Mouse (Mus musculus): ENCODE results near the gene Arap2.
"Not testable (repeated sequence)": the region's sequence is repeated elsewhere in the genome, so short reads cannot be mapped to it uniquely, and the experiment has no call there.

Gene Arap2

DNA sequence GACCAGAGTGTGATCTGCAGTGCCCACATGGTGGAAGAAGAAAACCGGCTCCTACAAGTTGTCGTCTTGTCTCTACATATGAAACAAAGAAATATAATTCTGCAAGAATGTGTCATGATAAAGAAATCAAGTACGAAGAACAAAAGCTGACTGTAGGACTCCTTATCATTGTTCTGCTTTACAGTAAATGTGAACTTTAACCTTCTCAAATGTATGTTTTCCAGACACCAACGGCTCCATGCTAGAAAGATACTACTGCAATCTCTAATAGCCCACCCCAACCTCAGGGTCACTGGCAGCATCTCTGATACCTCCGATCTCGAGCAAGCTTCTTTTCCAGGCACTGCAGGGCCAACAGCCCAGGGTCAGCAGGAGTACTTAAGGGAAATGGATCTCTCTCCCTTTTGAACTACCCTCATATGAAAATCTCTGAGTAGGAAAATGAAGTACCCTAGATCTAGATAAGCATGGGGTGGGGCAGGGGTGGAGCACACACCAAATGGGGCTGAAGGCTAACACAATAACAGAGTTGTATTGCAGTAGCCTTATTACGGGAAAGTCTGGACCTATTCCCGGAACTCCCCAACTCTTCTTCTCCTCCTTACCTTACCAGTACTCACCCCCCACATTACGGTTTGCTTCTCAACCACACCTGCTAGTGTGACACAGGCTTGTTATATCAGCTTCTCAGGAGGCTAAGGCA, 22.6 kb downstream of the Arap2 start:
- DNase-seq (ENCODE audit: low read depth, low spot score): no peak

DNA sequence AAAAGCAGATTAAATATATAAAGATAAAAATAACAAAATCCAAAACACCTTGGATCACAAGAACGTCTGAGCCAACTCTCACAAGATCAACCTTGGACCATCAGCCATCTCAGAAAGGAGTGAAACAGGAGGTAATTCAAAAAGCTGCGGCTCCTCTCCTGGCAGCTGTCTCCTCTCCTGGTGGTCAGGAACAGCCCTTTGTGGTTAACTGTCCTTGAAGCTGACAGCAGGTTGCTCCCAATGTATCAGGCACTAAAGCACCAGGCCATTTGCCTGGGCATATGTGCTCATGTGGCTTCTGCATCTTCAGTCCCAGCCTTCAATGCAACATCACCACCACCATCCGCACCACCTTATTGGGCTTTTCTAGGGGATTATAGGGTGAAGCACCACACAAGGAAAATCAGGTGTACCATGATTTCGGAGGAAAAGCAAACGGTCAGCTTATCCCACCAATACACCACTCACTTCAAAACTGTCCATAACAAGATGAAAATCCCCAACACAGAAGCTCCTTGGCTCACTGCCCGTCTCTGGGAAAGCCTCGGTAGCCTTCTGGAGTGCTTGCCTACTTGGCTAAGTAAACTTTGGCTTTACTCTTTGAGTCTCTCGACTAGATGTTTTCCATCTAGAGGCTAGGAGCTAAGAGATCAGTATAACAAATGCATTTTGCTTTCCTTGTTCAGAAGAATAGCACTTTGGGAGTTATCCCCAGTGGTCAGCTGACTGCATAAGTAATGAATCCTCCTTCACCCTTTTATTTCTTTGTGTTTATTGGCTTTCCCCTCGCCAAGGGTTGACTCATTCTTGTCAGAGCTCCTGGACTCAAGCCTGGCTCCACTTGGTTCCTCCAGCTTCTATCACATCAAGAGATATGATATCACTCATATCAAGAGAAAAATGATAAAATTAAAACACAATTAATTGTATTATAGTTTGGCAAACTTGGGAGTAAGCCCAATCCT, 26.2 kb downstream of the Arap2 start:
- DNase-seq (ENCODE audit: low read depth, low spot score): no peak

DNA sequence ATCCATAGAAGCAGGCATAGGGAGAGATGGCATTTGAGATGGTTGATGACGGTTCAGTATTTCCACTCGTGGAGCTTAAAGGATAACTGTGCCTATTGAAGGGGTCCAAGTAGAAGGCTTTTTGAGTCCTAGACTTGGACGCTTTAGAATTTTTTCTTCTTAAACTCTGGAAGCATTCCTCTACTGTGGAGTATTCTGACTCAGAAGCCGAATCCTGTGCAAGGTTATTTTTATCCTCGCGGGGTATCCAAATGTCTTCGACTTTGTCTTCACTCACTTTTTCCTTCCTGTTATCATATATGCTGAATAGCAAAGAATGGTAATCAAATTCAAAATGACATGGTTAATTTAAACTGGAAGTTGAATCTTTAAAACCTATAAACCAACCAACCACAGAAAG, 35.4 kb downstream of the Arap2 start:
- DNase-seq (ENCODE audit: low read depth, low spot score): not testable (repeated sequence)

DNA sequence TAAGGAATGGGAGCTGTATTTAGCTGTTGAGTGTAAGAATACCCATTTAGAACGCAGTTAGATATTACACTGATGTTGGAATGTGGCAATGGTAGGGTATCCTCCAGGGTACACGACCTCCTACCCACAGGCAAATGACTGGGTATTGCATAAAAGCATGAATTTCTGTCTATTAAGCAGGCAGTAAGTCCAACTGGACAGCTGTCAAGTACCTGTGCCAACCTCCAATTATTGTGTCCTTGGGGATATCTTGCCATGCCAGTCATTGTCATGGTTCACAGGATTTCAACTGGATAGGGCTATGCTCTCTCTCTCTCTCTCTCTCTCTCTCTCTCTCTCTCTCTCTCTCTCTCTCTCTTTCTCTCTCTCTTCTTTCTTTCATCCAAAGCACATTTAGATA, 40.4 kb downstream of the Arap2 start:
- DNase-seq (ENCODE audit: low read depth, low spot score): no peak

DNA sequence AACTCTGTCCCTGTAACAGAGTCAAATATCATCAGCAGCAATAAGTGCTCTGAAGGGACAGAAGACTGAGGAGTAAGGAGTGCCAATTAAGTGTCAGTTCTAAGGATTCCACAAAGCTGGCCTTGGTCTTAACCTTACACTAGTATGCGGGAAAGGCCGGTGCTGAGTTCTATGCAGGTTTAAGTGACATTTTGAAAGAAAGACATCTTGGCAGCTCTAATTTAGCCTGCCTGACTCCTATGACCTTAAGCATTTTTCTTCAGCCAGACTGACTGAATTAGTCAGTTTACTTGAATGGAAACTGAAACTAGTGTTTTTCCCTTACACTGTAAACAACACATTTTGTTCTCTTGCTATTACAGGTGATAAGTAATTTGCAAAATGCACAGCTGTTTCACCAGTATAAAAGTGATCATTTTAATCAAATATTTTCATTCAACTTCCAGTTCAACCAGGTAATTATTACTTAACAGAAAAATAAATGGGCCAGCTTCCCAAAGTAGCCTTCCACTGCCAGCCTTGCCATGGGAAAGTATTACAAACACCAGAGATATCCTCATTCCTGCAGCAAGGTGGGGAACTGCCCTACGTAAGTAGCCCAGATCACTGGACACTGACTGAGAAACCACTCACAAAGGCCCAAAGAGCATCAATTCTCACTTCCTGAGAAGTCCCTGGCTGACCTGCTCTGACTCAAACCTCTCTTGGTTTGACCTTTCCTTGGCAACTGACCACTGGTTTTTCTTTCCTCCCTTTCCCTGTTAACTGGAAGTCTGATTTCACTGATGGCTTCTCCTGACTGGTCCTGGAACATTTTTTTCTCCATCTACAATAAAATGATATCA, 42.5 kb downstream of the Arap2 start:
- DNase-seq (ENCODE audit: low read depth, low spot score): no peak

DNA sequence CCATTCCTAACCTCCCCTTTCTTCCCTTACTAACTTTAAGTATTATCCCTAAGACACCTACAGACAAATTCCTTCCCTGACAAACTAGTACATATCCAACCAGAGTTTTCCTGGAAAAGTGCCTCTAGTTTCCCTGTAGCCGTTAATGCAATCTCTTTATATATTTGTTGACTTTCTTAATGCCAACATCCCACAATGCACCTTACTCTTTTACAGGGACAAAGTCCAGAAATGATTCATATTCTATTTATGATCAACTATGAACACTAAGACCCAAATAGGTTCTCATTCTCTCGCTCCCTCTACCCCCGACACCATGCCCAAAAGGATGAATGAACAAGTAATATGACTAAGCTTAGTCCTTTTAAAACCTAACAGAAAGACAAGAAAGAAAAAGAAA, 49.5 kb downstream of the Arap2 start:
- DNase-seq (ENCODE audit: low read depth, low spot score): no peak

DNA sequence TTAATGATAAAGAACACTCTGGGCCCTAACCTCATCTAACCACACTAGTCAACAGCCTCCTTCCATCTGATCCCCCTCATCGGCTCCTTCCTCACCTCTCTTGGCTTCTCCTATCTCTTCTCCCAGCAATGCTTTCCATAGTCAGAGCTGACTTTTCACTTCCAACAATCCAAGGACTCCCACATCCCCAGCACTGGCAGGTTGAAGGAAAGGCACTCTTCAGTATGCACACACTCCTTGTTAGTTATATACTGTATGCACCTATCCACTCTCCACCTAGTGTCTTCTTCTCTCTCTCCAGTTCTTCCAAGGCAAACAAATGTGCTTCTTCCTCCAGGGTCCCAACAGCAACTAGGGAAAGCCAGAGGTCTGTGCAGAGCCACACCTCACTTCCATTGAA, 50.0 kb downstream of the Arap2 start:
- DNase-seq (ENCODE audit: low read depth, low spot score): no peak

DNA sequence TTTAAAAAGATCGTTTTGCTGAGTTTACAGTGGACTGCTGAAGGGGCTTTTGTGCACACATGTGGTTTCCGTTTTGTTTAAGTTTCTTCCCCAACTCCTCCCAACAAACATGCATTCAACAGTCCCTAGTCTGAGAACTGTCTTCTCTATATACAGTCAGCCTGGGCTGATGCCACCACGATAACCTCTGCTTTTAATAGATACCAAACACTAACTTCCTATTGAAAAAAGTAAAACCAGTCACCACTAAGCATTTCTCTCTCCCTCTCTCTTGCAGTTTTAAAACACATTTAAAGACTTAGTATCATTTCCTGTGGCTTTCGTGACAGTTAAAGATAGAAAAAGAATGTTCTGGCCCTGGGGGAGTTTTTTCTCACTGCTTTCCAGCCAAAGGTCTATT, 50.5 kb downstream of the Arap2 start:
- no peak for DNase-seq (ENCODE audit: low read depth, low spot score)

DNA sequence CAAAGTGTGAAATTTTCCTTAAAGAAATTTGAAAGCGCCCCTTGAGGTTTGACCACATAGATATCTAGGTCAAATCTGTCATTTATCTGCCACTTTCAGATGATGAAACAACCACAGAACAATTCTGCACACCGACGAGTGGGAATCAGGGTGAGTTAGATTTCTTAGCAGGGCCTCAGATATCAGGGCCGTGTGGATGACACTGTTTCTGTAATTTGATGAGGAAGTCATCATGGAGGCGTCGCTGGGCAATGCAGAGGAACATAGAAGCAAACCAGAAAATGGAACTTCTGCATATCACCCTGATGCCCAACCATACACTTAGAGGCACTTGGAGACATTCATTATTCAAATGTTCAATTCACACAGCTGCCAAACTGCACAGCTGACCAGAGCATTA, 55.0 kb downstream of the Arap2 start:
- no peak for DNase-seq (ENCODE audit: low read depth, low spot score)

DNA sequence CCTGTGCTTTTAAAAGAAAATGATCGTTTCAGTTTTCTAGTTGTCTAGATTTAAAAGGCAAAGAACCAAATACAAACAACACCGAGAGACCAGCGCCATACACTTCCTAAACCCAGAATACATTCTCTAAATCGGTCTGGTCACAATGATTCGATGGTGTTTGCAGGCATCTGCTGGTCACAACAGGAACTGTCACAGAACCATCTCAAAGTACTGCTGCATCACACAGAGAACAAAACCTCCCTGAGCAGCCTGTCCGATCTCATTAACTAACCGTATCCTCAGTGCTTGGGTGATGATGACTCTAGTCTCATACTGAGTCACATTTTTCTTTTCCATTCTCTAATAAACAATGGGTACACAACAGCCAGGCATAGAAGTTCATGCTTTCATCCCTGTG, 59.1 kb downstream of the Arap2 start:
- DNase-seq (ENCODE audit: low read depth, low spot score): peak; percentile 60

DNA sequence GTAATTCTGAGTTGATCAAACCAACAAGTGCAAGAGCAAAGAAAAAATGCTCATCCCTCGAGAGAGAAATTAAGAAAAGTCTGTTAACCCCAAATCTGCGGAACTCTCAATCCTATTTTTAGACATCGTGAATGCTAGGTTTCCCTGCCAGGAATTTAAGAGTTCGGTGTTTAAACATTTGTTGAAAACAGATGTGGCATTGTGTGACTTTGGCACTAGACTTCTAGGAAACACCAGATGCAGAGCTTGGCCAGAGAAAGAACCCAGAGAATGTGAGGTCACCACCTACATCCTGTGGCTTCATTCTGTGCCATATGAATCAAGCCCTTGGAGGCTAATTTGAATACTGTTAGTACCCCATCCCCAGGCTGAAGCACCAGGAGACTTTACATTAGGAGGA, 76.0 kb downstream of the Arap2 start:
- no peak for DNase-seq (ENCODE audit: low read depth, low spot score)

DNA sequence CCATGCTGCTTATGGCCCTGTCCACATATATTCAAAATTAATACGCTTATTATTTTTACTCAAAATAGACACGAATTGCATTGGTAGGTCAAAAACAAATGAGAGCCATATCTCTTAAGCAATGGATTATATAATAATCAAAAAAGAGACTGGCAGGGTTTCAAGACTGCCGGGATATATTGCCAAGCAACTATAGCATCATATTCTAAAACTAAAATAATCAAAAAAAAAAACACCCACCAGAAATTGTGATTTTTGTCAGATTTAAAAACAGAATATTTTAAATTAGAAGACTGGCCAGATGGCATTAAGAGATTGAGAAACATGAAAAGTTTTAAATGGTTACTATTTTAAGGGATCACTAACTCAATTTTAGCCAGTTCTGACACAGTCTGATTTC, 82.2 kb downstream of the Arap2 start:
- DNase-seq (ENCODE audit: low read depth, low spot score): no peak

DNA sequence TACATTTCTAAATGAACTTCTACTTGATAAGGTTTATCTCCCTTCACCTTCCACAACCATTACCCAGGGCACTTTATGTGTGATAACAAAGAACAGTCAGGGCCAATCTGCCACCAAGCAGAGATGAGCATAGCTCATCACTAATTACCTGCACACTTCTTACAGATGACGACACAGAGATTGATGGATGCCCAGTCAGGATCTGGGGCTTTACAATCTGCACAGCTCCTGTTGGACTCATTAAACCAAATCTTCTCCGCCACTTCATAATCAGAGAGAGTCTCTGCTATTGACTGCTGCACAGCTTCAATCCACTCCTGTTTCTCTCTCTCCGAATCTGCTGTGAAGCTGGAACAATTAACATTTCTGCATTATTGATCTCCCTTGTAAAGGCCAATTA, 82.8 kb downstream of the Arap2 start:
- no peak for DNase-seq (ENCODE audit: low read depth, low spot score)

DNA sequence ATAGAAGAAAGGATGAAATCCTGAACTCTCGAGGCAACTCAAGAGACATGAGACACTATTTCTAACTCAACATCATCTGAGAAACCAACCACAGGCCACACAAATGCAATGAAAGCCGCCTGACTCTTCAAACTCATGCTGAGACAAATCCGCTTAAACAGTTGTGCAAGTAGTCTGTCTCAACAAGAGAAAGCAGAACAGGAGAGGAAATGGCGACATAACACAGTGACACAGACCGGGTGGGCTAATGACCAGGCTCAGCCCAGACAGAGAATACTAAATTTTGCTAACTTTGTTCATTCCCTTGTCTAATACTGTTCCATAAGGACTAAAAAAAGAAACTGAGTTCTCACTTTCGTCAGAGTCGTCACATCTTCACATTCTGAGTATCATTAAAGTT, 88.6 kb downstream of the Arap2 start:
- no peak for DNase-seq (ENCODE audit: low read depth, low spot score)

DNA sequence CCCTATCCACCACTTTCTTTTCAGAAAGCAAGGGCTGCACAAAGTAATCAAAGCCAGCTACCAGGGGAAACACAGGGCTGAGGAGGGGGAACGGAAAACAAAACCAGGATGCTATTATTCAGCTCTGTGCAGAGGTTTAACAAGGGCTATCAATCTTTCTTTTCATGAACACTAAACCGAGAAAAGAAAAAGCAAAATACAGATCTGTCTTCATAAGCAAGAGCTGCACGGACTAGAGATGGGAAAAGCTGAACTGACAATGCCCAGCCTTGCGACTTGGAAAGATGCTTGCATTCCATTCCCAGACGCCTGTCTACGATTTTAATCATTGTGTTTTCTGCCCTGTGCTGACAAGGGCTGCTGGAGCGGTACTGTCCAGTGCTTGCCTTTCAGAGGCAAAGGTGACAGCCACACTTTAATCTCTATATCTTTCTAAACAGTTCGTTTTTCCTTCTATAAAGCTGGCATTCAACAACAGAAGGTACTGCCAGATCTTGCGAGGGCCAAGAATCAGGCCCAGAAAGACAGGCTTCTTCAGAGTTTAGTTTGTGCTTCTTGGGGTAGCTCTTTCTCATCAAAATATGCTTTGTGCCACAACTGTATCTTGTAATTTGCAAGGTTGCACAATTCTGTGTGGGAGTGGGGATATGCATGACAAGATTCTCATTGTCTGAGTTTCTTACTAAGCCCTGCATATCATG, 93.1 kb downstream of the Arap2 start:
- no peak for DNase-seq (ENCODE audit: low read depth, low spot score)

DNA sequence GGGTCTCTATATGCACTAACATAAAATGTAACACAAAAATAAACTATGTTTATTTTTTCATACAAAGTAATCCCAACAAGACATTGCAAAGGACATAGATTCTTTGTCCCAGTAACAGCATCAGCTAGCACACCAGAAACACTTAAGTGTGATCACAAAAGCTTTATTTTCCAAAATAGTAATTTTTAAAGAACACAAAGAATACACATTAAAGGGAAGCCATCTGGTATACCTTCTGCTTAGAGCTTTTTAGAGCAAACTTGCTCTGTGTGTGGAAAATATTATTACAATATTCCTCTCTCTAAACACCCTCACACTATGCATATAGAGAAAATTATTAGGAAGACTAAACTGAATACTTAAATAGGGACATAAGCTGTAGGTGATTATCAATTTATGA, 100.6 kb downstream of the Arap2 start:
- no peak for DNase-seq (ENCODE audit: low read depth, low spot score)

DNA sequence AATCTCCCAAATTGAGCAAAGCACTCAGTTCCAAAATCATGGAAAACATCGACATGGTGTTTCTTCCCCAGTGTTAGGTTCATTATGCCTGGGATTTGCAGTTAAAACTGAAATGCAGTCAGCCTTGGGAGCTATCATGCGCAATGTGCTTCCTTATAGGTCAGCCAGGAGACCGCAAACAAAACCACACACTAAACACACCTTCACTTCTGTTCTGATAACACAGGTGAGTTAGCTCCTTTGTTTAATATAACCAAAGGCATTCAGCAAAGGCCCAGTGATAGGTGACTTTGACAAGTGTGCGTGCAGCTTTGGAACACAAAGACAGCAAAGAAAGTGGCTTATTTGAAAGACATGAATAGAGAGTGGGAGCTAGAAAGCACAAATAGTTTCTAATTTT, 101.1 kb downstream of the Arap2 start:
- no peak for DNase-seq (ENCODE audit: low read depth, low spot score)

DNA sequence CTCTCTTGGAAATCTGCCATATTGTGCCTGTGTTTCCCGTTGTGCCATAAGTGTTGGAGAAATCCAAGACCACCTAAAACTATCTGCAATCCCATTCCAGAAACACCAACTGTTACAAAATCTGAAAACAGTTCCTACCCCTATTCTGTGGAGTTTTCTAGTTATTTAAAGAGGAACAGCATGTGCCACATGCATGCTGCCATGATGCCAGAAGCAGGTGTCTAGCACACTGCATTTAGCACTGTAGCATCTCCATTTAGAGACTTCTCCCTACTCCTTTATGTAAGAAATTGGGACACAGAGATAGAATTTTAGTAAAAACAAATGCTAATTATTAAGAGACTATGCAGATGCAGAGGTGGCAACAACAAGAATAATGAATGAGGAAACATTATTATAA, 102.8 kb downstream of the Arap2 start:
- DNase-seq (ENCODE audit: low read depth, low spot score): no peak

DNA sequence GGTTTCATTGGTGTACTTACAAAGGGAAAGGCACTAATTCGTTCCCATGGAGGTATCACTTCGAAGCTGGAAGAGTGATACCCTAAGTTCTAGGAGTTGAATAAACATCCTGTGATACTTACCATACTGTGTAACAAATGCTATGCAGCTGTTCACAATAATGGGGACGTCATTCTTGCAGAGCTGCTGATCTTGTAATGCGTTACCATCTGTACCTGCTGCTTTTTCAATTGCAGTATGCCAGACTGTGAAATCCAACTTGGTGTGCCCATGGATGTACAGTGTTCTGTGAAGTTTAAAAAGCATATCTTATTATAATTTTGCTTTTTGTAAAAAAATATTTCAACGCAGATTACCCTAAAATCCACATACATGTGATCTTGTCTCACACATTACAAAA, 112.0 kb downstream of the Arap2 start:
- no peak for DNase-seq (ENCODE audit: low read depth, low spot score)

DNA sequence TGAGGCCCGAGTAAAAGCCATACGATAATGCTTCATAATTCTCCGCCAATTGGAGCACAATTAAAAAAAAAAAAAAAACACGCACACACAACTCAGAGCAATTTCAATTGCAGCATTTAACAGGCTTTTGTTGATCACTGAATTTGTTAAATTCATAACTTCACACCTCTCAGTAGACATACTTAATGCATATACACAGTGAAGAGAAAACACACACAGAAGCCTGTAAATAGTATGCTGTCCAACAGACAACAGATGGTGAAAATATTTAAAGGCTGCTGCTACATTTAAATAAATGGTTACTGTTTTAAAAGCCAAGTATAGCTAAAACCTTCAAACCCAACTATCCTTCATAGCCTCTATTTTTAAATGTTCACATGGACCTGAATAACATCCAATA, 123.6 kb downstream of the Arap2 start:
- DNase-seq (ENCODE audit: low read depth, low spot score): no peak

DNA sequence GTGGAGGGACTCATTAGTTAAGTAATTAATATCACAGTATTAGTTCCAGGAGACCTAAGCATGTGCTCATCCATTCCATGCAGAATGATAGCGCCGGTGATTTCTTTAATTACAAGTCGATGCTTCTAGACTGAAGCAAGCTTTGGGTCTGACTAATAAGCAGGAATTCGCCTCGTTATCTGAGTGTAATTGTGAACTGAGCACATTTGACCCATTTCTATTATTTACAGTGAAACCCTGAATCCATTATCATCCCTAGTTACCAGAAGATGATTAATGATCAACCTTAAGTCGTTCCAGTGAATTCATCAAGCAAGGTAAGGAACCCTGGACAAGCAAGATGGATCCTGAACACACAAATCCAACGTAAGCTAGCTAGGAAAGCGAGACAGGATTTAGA, 125.5 kb downstream of the Arap2 start:
- DNase-seq (ENCODE audit: low read depth, low spot score): no peak

DNA sequence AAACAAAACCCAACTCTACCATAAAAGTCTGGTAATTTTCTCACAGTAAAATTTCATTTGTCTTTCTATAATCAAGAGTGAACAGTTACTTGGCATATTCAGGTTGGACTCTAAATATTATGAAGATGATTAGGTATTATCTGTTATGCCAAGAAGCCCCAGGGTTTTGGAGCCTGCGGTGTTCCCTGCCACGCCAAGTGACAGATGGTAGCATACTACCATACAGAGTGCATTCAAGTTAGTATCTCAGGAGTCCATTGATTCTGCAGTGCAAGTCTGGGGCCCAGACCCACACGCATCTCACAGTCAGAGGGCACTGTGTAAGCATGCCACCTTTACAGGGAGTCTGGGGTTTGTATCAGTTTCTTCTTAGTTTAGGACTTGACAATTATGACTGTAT, 129.6 kb downstream of the Arap2 start:
- no peak for DNase-seq (ENCODE audit: low read depth, low spot score)

Measured in brain, embryonic 18.5 days (tissue).